Mouse (Mus musculus) stomach, embryonic 14.5 days (tissue): ENCODE results near the gene Cnot6. TPM values are rescaled to one million over a fixed set of nuclear protein-coding genes. Genes with fewer than 3 reads are reported as not detected.

Experiments
- polyA plus RNA-seq: library from polyadenylated mRNA; unstranded; fragments of >200 nt; fragmentation: Nextera tagmentation; extraction: Ambion mirVana; gene quantifications from 2 replicates; pipeline ENCODE4 v1.2.1, GENCODE M21; 2014

Gene Cnot6
- polyA plus RNA-seq, 1 experiment from 2014 or later, result 59.8 TPM

Other genes with a start within 250 kb of the Cnot6 start
- gene Olfr1386, start 247.7 kb downstream of the Cnot6 start, polyA plus RNA-seq, result not detected in 2 replicates
- not detected in 2 replicates for gene Olfr1385, start 223.7 kb downstream of the Cnot6 start, polyA plus RNA-seq
- not detected in 2 replicates for gene Olfr1384, start 206.0 kb downstream of the Cnot6 start, polyA plus RNA-seq
- gene Olfr1383, start 193.1 kb downstream of the Cnot6 start, polyA plus RNA-seq, result not detected in 2 replicates
- gene Olfr1382, start 184.5 kb downstream of the Cnot6 start, polyA plus RNA-seq, result not detected in 2 replicates
- not detected in 2 replicates for gene Olfr1381, start 169.3 kb downstream of the Cnot6 start, polyA plus RNA-seq
- gene Olfr1380, start 155.8 kb downstream of the Cnot6 start, polyA plus RNA-seq, result not detected in 2 replicates
- 7.4 and 8.6 TPM in 2 replicates for gene Flt4, start 103.5 kb downstream of the Cnot6 start, polyA plus RNA-seq
- gene Scgb3a1, start 49.1 kb downstream of the Cnot6 start, polyA plus RNA-seq, result not detected in 2 replicates
- gene Gfpt2, start 81.5 kb upstream of the Cnot6 start, polyA plus RNA-seq, result 10.4 and 10.5 TPM in 2 replicates
- gene Mapk9, start 134.0 kb upstream of the Cnot6 start, polyA plus RNA-seq, result 36.5 and 37.6 TPM in 2 replicates
- gene Rasgef1c, start 189.1 kb upstream of the Cnot6 start, polyA plus RNA-seq, result 0.43 and 0.54 TPM in 2 replicates